Mouse (Mus musculus) kidney, embryonic 15.5 days (tissue): ENCODE measurements at regions not wholly inside any gene's neighbourhood (a gene's known extent, or its start where the extent isn't known, plus 50 kb on each side); places are given as distances from the start of the nearest gene placed in this dataset.

Source experiments
- ATAC-seq: fragments of 200-750 bp; cut with Nextera tagmentation; replicated peaks from 2 replicates; pipeline ENCODE4 v1.8.0; 2017; ENCODE audit warnings: moderate TSS enrichment; ENCODE audit not compliant: low FRiP score
- H3K27ac ChIP-seq: fragments of 300-500 bp; sonication (generic); 2 replicates; pipeline ENCODE4 v1.5.1; 2015; ENCODE audit warnings: mild to moderate bottlenecking, inconsistent platforms
- H3K27me3 ChIP-seq: fragments of 300-500 bp; sonication (generic); 2 replicates; pipeline ENCODE4 v1.6.1; 2015; ENCODE audit warnings: inconsistent platforms
- H3K36me3 ChIP-seq: fragments of 300-500 bp; sonication (generic); 2 replicates; pipeline ENCODE4 v1.6.1; 2015; ENCODE audit warnings: inconsistent platforms
- H3K4me1 ChIP-seq: fragments of 300-500 bp; sonication (generic); 2 replicates; pipeline ENCODE4 v1.6.1; 2015; ENCODE audit warnings: inconsistent platforms
- H3K4me2 ChIP-seq: fragments of 300-500 bp; sonication (generic); 2 replicates; pipeline ENCODE4 v1.6.1; 2015; ENCODE audit warnings: moderate library complexity, mild to moderate bottlenecking, inconsistent platforms
- H3K4me3 ChIP-seq: fragments of 300-500 bp; sonication (generic); replicated peaks from 2 replicates; pipeline ENCODE4 v1.5.1; 2015; ENCODE audit warnings: mild to moderate bottlenecking, inconsistent platforms
- H3K9ac ChIP-seq: fragments of 300-500 bp; sonication (generic); 2 replicates; pipeline ENCODE4 v1.6.1; 2015; ENCODE audit warnings: mild to moderate bottlenecking, inconsistent platforms
- H3K9me3 ChIP-seq: fragments of 300-500 bp; sonication (generic); replicated peaks from 2 replicates; pipeline ENCODE4 v1.6.1; 2016; ENCODE audit warnings: inconsistent platforms
- WGBS: fragments of 180-500 bp; shearing (Covaris S2); methylation state at CpG from one replicate; pipeline ENCODE4 v1.1.7; 2015; ENCODE audit warnings: mixed read lengths; 5-methylcytosine and 5-hydroxymethylcytosine counted together

DNA sequence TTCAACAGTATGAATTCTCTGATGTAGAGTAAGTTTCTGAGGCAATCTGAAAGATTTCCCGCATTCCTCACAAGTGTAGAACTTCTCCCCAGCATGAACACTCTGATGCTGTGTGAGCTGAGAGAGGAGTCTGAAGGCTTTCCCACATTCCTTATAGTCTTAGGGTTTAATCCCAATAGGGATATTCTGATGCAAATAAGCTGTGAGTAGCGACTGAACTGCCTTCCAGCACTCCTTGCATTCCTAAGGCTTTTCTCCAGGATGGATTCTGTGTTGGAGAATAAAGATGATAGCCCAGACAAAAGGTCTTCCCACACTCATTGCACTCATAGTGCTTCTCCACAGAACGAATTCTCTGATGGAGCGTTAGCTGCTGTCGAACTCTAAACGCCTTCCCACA, 152.6 kb upstream of the Api5 start:
- WGBS, result 83% methylated on average over 6 of the region's 6 CpGs
- Histone ChIP-seq H3K36me3 (no peaks in the 10 kb centered on the region), H3K9me3 (no peaks in the 10 kb centered on the region), H3K4me3 (no peak overlapping the region), H3K4me1 (no peaks in the 10 kb centered on the region), H3K27ac (no peak overlapping the region), H3K27me3 (no peaks in the 10 kb centered on the region), H3K9ac (no peak overlapping the region), H3K4me2 (no peak overlapping the region)
- ATAC-seq, result no peak

DNA sequence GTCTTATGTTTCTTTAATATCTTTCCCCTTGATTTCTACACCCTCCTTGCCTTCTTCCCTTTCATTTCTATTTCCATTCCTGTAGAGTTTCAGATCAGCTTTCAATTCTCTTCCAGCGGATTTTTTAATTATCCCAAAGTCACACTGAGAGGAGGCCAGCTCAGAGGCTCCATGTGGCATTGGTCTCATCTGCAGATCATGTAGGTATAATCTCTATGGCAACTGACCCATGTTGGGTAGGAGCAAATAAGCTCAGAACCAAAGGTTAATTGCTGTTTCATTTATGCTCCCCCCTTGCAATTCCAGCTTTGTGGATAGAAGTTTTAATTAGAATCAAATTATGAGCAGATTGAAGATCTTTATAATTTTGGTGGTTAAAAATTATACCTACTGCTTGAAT, 149.3 kb upstream of the Api5 start:
- no peak overlapping the region for H3K27ac ChIP-seq
- H3K4me2 ChIP-seq, result no peak overlapping the region
- WGBS, result 71% methylated on average over 1 of the region's 1 CpGs
- no peaks in the 10 kb centered on the region for H3K4me1 ChIP-seq
- H3K27me3 ChIP-seq, result no peaks in the 10 kb centered on the region
- no peak for ATAC-seq
- no peaks in the 10 kb centered on the region for H3K9me3 ChIP-seq
- H3K9ac ChIP-seq, result no peak overlapping the region
- H3K36me3 ChIP-seq, result no peaks in the 10 kb centered on the region
- H3K4me3 ChIP-seq, result no peak overlapping the region

DNA sequence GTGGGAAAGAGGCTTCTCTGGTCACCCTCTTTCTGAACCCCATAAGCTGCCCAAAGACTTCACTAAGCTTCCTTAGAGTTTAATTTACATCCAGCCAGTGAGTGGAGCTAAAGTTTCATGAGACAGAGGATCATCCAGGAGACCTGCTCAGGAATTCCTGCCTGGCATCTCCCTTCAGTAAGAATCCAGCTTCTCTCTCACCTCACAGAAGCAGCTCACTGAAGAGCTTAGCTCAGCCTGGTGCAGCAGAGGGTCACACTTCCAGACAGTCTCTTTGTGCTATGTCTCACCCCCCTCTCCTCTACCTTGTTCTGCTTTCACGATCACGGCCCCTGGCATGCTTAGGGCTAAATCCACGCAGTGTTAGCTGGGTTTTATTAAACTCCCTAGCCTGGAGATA, 133.7 kb upstream of the Api5 start:
- Histone ChIP-seq H3K9me3 (no peaks in the 10 kb centered on the region), H3K4me3 (no peak overlapping the region), H3K4me2 (no peak overlapping the region), H3K36me3 (no peaks in the 10 kb centered on the region), H3K4me1 (no peaks in the 10 kb centered on the region), H3K27me3 (no peaks in the 10 kb centered on the region), H3K9ac (no peak overlapping the region), H3K27ac (no peak overlapping the region)
- 57% methylated on average over 3 of the region's 3 CpGs for WGBS
- ATAC-seq, result 0 out of 2 replicates have a peak, but pooled peaks have one; percentile 33

DNA sequence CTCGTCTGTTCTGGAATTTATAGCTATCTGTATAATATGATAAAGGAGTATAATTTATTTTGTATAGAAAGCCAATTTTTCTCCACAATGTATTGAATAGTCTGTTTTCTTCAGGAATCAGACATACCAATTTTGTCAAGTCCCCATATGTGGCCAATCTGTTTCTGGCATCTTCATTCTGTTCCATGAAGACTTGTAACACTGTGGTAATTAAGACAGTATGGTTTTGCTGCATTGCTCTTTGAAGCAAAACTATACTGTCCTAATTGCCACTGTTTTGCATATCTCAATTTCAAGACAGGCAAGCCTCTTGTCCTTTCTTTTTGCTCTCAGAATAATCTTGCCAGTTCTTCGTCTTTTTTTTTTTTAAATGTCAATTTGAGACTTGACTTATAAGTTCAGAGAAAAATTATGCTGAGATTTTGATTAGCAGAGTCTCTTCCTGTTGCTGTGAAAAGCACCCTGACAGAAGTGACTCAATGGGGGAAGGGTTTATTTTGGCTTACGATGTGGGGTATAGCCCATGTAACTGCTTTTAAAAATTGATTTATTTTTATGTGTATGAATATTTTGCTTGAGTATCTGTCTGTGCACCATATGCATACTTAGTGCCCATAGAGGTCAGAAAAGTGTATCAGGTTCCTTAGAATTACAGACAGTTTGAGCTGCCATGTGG, 103.4 kb upstream of the Api5 start:
- 80% methylated on average over 3 of the region's 3 CpGs for WGBS
- H3K27me3 ChIP-seq, result no peaks in the 10 kb centered on the region
- H3K4me3 ChIP-seq, result no peak overlapping the region
- no peak for ATAC-seq
- H3K36me3 ChIP-seq, result no peaks in the 10 kb centered on the region
- no peaks in the 10 kb centered on the region for H3K4me1 ChIP-seq
- no peak overlapping the region for H3K9ac ChIP-seq
- no peaks in the 10 kb centered on the region for H3K9me3 ChIP-seq
- H3K27ac ChIP-seq, result no peak overlapping the region
- H3K4me2 ChIP-seq, result no peak overlapping the region

DNA sequence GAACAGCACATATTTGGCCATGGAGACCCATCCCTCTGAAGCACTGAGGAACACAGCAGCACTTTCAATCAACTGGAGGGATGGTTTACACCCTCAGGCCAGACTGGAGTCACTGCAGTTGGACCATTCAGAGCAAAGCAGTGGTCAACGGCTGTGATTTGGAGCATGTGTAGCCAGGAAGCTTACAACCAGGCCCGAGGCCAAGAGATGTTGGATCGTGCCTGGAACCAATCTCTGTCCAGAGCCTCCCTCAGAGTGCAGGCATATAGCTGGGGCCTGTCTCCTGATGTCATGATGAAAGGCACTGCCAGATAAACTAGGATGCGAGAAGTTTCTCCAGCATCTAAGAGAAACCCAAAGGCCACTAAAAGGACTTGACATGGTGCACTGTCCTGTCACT, 98.7 kb upstream of the Api5 start:
- no peak for ATAC-seq
- Histone ChIP-seq H3K9ac (no peak overlapping the region), H3K4me3 (no peak overlapping the region), H3K27me3 (no peaks in the 10 kb centered on the region), H3K4me1 (no peaks in the 10 kb centered on the region), H3K9me3 (no peaks in the 10 kb centered on the region), H3K4me2 (no peak overlapping the region), H3K27ac (no peak overlapping the region), H3K36me3 (no peaks in the 10 kb centered on the region)
- WGBS, result 78% methylated on average over 4 of the region's 4 CpGs

DNA sequence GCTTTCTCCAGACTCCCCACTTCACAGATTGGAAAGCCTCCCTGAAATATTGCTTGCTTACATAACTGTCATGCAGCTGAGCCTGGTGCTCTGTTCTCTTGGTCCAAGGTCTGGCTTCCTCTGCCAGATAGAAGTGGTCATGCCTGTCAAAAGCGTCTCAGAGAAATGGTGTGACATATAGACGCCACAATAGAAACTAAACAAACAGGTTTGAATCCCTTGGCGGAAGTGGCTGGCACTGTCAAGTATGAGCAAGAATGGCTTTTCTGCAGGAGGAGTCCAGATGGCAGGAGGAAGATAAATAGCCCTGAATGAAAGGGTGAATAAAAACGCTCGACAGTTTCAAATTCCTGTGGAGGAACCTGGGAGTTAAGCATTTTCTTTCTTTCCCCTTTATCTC, 93.2 kb upstream of the Api5 start:
- Histone ChIP-seq H3K27ac (no peak overlapping the region), H3K36me3 (no peaks in the 10 kb centered on the region), H3K4me1 (no peaks in the 10 kb centered on the region), H3K9ac (no peak overlapping the region), H3K4me2 (no peak overlapping the region), H3K9me3 (no peaks in the 10 kb centered on the region), H3K27me3 (no peaks in the 10 kb centered on the region), H3K4me3 (no peak overlapping the region)
- WGBS, result 19% methylated on average over 5 of the region's 5 CpGs
- no peak for ATAC-seq

DNA sequence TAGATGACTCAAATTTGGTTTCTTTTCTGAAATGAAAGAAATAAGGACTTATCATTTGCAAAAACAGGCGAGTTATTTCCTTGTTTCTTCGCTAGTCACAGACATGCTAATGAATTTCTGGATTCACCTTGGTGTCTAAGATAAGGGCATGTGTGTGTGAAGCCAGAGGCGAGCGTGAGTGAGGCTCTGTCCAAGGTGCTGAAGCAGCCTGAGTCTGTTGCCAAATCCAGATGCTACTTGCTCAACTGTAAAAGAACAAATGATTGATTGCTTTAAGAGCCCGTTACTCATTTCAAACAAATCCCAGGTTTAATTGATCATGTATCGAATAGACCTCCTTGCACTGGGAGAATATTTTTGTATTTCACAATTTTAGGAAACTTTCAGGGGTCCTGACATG, 86.6 kb upstream of the Api5 start:
- Histone ChIP-seq H3K4me3 (no peak overlapping the region), H3K4me1 (no peaks in the 10 kb centered on the region), H3K27ac (no peak overlapping the region), H3K36me3 (no peaks in the 10 kb centered on the region), H3K9me3 (no peaks in the 10 kb centered on the region), H3K27me3 (no peaks in the 10 kb centered on the region), H3K9ac (no peak overlapping the region), H3K4me2 (no peak overlapping the region)
- WGBS, result 16% methylated on average over 6 of the region's 6 CpGs
- no peak for ATAC-seq

DNA sequence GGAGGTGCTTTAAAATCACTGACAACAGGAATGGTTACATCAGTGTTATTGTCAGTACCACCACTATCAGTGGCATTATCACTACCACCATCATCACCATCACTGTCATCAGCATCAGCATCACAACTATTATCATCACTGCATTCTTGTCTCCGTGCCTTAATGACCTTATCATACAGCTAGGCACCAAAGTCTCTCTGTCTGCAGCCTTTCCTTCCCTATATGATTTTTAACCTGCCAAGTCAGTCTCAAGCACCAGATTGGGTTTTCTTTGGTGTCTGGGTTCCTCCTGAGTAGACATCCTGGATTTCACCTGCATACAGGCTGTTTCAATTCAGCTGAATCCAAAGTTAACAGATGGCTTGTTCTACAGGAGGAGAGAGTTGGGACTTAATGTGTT, 78.9 kb upstream of the Api5 start:
- H3K4me3 ChIP-seq, result no peak overlapping the region
- no peak for ATAC-seq
- 82% methylated on average over 1 of the region's 1 CpGs for WGBS
- no peak overlapping the region for H3K27ac ChIP-seq
- no peaks in the 10 kb centered on the region for H3K36me3 ChIP-seq
- no peak overlapping the region for H3K4me2 ChIP-seq
- no peak overlapping the region for H3K9ac ChIP-seq
- H3K27me3 ChIP-seq, result no peaks in the 10 kb centered on the region
- H3K4me1 ChIP-seq, result no peaks in the 10 kb centered on the region
- no peaks in the 10 kb centered on the region for H3K9me3 ChIP-seq

DNA sequence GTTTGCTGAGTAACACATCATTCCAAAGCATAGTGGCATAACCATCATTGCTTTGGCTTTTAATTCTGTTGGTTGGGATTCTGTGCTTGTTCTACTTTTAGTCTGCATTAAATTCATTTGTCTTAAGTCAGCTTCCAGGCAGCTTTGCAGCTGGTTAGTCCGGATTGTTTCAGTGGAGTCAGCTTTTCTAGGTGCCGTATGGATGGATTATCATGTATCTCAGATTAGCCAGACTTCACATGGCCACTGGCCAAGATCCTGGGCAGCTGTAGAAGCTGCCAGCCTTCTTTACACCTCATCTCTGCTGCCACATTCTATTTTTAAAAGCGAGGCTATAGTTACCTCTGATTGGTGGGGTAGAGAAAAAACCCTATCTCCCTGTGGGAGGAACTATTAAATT, 74.1 kb upstream of the Api5 start:
- ATAC-seq, result no peak
- Histone ChIP-seq H3K36me3 (no peaks in the 10 kb centered on the region), H3K4me1 (no peaks in the 10 kb centered on the region), H3K4me2 (no peak overlapping the region), H3K27me3 (no peaks in the 10 kb centered on the region), H3K9ac (no peak overlapping the region), H3K4me3 (no peak overlapping the region), H3K27ac (no peak overlapping the region), H3K9me3 (no peaks in the 10 kb centered on the region)
- 68% methylated on average over 3 of the region's 3 CpGs for WGBS

DNA sequence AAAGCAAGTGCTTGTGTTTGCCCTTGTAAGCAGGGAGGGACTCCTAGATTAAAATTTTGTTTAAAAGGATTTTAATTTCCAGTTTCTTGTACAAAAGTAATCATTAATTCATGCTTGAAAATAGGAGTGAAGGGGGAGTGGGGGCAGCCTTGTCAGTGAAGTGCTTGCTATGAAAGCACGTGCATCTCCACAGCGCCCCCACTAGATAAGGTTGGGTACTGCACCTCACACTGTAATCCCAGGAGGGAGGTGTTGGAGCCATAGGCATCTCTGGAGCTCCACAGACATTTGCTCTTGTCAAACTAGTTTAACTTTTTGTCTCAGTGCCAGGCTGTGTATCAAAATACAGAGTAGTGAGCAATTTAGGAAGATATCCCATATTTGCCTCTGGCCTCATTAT, 62.7 kb upstream of the Api5 start:
- H3K9ac ChIP-seq, result no peak overlapping the region
- H3K27me3 ChIP-seq, result no peaks in the 10 kb centered on the region
- no peak overlapping the region for H3K27ac ChIP-seq
- H3K4me2 ChIP-seq, result no peak overlapping the region
- no peaks in the 10 kb centered on the region for H3K4me1 ChIP-seq
- 34% methylated on average over 2 of the region's 2 CpGs for WGBS
- ATAC-seq, result no peak
- no peaks in the 10 kb centered on the region for H3K9me3 ChIP-seq
- no peaks in the 10 kb centered on the region for H3K36me3 ChIP-seq
- no peak overlapping the region for H3K4me3 ChIP-seq

DNA sequence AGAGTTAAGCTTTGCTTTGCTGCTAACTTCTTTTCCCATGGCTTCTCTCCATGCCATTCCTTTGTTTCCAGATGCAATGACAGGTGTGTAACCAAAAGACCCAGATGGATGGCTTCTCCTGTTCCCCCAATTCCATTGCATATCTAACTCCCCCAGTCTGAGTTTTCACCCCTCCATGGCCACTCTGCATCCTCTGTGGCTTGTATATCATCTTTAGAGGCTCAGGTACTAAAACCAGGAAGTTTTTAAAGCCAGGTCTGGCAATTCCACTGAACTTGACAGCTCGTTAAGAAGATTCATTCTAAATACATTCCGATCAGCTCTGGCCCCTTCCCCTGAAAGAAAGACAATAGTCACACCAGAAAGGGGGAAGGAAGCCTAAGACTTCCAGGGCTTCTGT, 60.6 kb upstream of the Api5 start:
- peak; percentile 77 for ATAC-seq
- H3K9me3 ChIP-seq, result no peaks in the 10 kb centered on the region
- WGBS, result 19% methylated on average over 2 of the region's 2 CpGs

More for the DNA sequence above, 60.6 kb upstream of the Api5 start:
- no peaks in the 10 kb centered on the region for H3K4me1 ChIP-seq
- no peak overlapping the region for H3K9ac ChIP-seq
- no peak overlapping the region for H3K27ac ChIP-seq
- no peaks in the 10 kb centered on the region for H3K36me3 ChIP-seq
- no peak overlapping the region for H3K4me2 ChIP-seq
- H3K27me3 ChIP-seq, result no peaks in the 10 kb centered on the region
- no peak overlapping the region for H3K4me3 ChIP-seq
